Mouse (Mus musculus): ENCODE measurements around the gene Abl1.

- no peak for TF ChIP-seq MAX (IDR thresholded peaks at IDR 0.05)
- no peak for TF ChIP-seq CTCF (IDR thresholded peaks at IDR 0.05; ENCODE audit: control insufficient read depth, insufficient read depth, insufficient read length)
- TF ChIP-seq USF1 (IDR thresholded peaks at IDR 0.05; ENCODE audit: low read depth): no peak
- TF ChIP-seq MYOG (IDR thresholded peaks at IDR 0.05; ENCODE audit: control insufficient read depth, extremely low read depth, insufficient read length): no peak
These were observed 49.4 kb upstream of the Abl1 start for GRCm38 (mm10) chr2:31638581-31639465.

Measured in C2C12 (cell line).